Mouse (Mus musculus) midbrain, embryonic 11.5 days (tissue): ENCODE measurements at regions not wholly inside any gene's neighbourhood (a gene's known extent, or its start where the extent isn't known, plus 50 kb on each side); places are given as distances from the start of the nearest gene placed in this dataset.
A peak's percentile ranks its signal among the peaks of the same experiment; 100 is the strongest.

ENCODE experiments used
- ATAC-seq: fragments of 200-750 bp; cut with Nextera tagmentation; 2 replicates; pipeline ENCODE4 v1.8.0; 2017; ENCODE audit warnings: moderate TSS enrichment, moderate library complexity; ENCODE audit not compliant: low FRiP score
- DNase-seq: peaks from one replicate; pipeline ENCODE4 v3.0.0; 2015; ENCODE audit warnings: low spot score; ENCODE audit errors: missing footprints
- H3K27ac ChIP-seq: fragments of 300-500 bp; sonication (generic); 2 replicates; pipeline ENCODE4 v1.5.1; 2014; ENCODE audit warnings: low read depth, low read length
- H3K27me3 ChIP-seq: fragments of 300-500 bp; sonication (generic); 2 replicates; pipeline ENCODE4 v1.6.1; 2014; ENCODE audit warnings: mild to moderate bottlenecking, low read length, moderate library complexity, mixed read lengths; ENCODE audit not compliant: control insufficient read depth, insufficient read depth
- H3K36me3 ChIP-seq: fragments of 300-500 bp; sonication (generic); 2 replicates; pipeline ENCODE4 v1.6.1; 2014; ENCODE audit warnings: mild to moderate bottlenecking, low read length, moderate library complexity, mixed read lengths; ENCODE audit not compliant: control insufficient read depth, insufficient read depth
- H3K4me1 ChIP-seq: fragments of 300-500 bp; sonication (generic); 2 replicates; pipeline ENCODE4 v1.6.1; 2014; ENCODE audit warnings: low read length; ENCODE audit not compliant: control insufficient read depth, insufficient read depth
- H3K4me2 ChIP-seq: fragments of 300-500 bp; sonication (generic); 2 replicates; pipeline ENCODE4 v1.6.1; 2014; ENCODE audit warnings: mild to moderate bottlenecking, moderate library complexity
- H3K4me3 ChIP-seq: fragments of 300-500 bp; sonication (generic); 2 replicates; pipeline ENCODE4 v1.5.1; 2014; ENCODE audit warnings: low read depth, low read length
- H3K9ac ChIP-seq: fragments of 300-500 bp; sonication (generic); 2 replicates; pipeline ENCODE4 v1.6.1; 2014; ENCODE audit warnings: low read length
- H3K9me3 ChIP-seq: fragments of 300-500 bp; sonication (generic); 2 replicates; pipeline ENCODE4 v1.6.1; 2016; ENCODE audit warnings: low read length; ENCODE audit not compliant: control insufficient read depth
- WGBS: fragments of 180-500 bp; shearing (Covaris S2); extraction: QIAGEN DNeasy Blood & Tissue Kit; methylation state at CpG from one replicate; pipeline ENCODE4 v1.1.7; 2014; 5-methylcytosine and 5-hydroxymethylcytosine counted together

GRCm38 (mm10) chr9:63880487-63881260, 122.9 kb upstream of the Smad3 start:
- Histone ChIP-seq H3K4me2 (peak overlapping the region; percentile 49), H3K27ac (no peak overlapping the region; the same call in 1 of the 2 replicates), H3K9me3 (no peaks in the 10 kb centered on the region), H3K27me3 (no peaks in the 10 kb centered on the region), H3K4me1 (peaks cover 23% of the 10 kb centered on the region), H3K36me3 (no peaks in the 10 kb centered on the region), H3K4me3 (peak overlapping the region; percentile 11; the same call in 1 of the 2 replicates), H3K9ac (no peak overlapping the region)
- 25% methylated on average over 26 of the region's 26 CpGs for WGBS
- peak; percentile 27; the same call in 1 of the 2 replicates for ATAC-seq
- DNase-seq: no peak

GRCm38 (mm10) chr9:63879710-63880428, 122.1 kb upstream of the Smad3 start:
- peak overlapping the region; percentile 49 for H3K4me2 ChIP-seq
- H3K9ac ChIP-seq: peak overlapping the region; percentile 33; the same call in 1 of the 2 replicates
- peaks cover 23% of the 10 kb centered on the region for H3K4me1 ChIP-seq
- peak overlapping the region; percentile 35; the same call in 1 of the 2 replicates for H3K27ac ChIP-seq
- no peaks in the 10 kb centered on the region for H3K9me3 ChIP-seq
- DNase-seq (peak; percentile 92), ATAC-seq (peak; percentile 52; the same call in 1 of the 2 replicates)
- no peaks in the 10 kb centered on the region for H3K27me3 ChIP-seq
- WGBS: 16% methylated on average over 15 of the region's 15 CpGs
- H3K36me3 ChIP-seq: no peaks in the 10 kb centered on the region
- H3K4me3 ChIP-seq: no peak overlapping the region

GRCm38 (mm10) chr9:63877864-63878263, 120.1 kb upstream of the Smad3 start:
- no peaks in the 10 kb centered on the region for H3K36me3 ChIP-seq
- H3K4me1 ChIP-seq: peaks cover 23% of the 10 kb centered on the region
- H3K9ac ChIP-seq: no peak overlapping the region
- H3K27me3 ChIP-seq: no peaks in the 10 kb centered on the region
- ATAC-seq (no peak), DNase-seq (peak; percentile 81)
- H3K4me3 ChIP-seq: no peak overlapping the region
- WGBS: 81% methylated on average over 7 of the region's 7 CpGs
- H3K4me2 ChIP-seq: no peak overlapping the region
- no peaks in the 10 kb centered on the region for H3K9me3 ChIP-seq
- H3K27ac ChIP-seq: no peak overlapping the region

GRCm38 (mm10) chr9:63876886-63877285, 119.1 kb upstream of the Smad3 start:
- DNase-seq: peak; percentile 77
- no peak for ATAC-seq
- no peak overlapping the region for H3K4me3 ChIP-seq
- no peak overlapping the region for H3K27ac ChIP-seq
- no peaks in the 10 kb centered on the region for H3K27me3 ChIP-seq
- H3K9ac ChIP-seq: no peak overlapping the region
- peaks cover 23% of the 10 kb centered on the region for H3K4me1 ChIP-seq
- no peak overlapping the region for H3K4me2 ChIP-seq
- WGBS: 58% methylated on average over 13 of the region's 13 CpGs
- H3K9me3 ChIP-seq: no peaks in the 10 kb centered on the region
- no peaks in the 10 kb centered on the region for H3K36me3 ChIP-seq

GRCm38 (mm10) chr9:63876023-63876422, 118.2 kb upstream of the Smad3 start:
- whole genome bisulfite sequencing: 93% methylated on average over 12 of the region's 12 CpGs
- Histone ChIP-seq H3K27me3 (no peaks in the 10 kb centered on the region), H3K27ac (no peak overlapping the region), H3K36me3 (no peaks in the 10 kb centered on the region), H3K9me3 (no peaks in the 10 kb centered on the region), H3K4me2 (no peak overlapping the region), H3K4me1 (peaks cover 19% of the 10 kb centered on the region), H3K9ac (no peak overlapping the region), H3K4me3 (no peak overlapping the region)
- ATAC-seq: no peak
- peak; percentile 65 for DNase-seq

GRCm38 (mm10) chr9:63875193-63875592, 117.4 kb upstream of the Smad3 start:
- H3K36me3 ChIP-seq: no peaks in the 10 kb centered on the region
- peaks cover 11% of the 10 kb centered on the region for H3K4me1 ChIP-seq
- ATAC-seq: no peak
- no peak for DNase-seq
- no peaks in the 10 kb centered on the region for H3K27me3 ChIP-seq
- H3K9ac ChIP-seq: no peak overlapping the region
- no peak overlapping the region for H3K27ac ChIP-seq
- H3K4me3 ChIP-seq: no peak overlapping the region
- no peaks in the 10 kb centered on the region; the same call in 1 of the 2 replicates for H3K9me3 ChIP-seq
- no peak overlapping the region for H3K4me2 ChIP-seq
- 84% methylated on average over 5 of the region's 5 CpGs for WGBS

- H3K27me3 ChIP-seq: no peaks in the 10 kb centered on the region
- no peak overlapping the region for H3K9ac ChIP-seq
- H3K4me2 ChIP-seq: no peak overlapping the region
- H3K4me3 ChIP-seq: no peak overlapping the region
- DNase-seq: no peak
- WGBS: 47% methylated on average over 11 of the region's 11 CpGs
- no peak overlapping the region for H3K27ac ChIP-seq
- H3K9me3 ChIP-seq: no peaks in the 10 kb centered on the region
- H3K4me1 ChIP-seq: no peaks in the 10 kb centered on the region
- no peaks in the 10 kb centered on the region for H3K36me3 ChIP-seq
- ATAC-seq: no peak
These were observed 106.6 kb upstream of the Smad3 start for GRCm38 (mm10) chr9:63864350-63864749.

GRCm38 (mm10) chr9:63863328-63863727, 105.5 kb upstream of the Smad3 start:
- H3K9me3 ChIP-seq: no peaks in the 10 kb centered on the region
- no peak overlapping the region for H3K9ac ChIP-seq
- no peak overlapping the region for H3K4me3 ChIP-seq
- no peak overlapping the region for H3K27ac ChIP-seq
- H3K4me1 ChIP-seq: no peaks in the 10 kb centered on the region
- DNase-seq (peak; percentile 66), ATAC-seq (no peak)
- H3K36me3 ChIP-seq: no peaks in the 10 kb centered on the region
- H3K27me3 ChIP-seq: no peaks in the 10 kb centered on the region
- WGBS: 79% methylated on average over 4 of the region's 4 CpGs
- H3K4me2 ChIP-seq: no peak overlapping the region

- no peak overlapping the region for H3K4me2 ChIP-seq
- ATAC-seq (peak; percentile 61; the same call in 1 of the 2 replicates), DNase-seq (peak; percentile 89)
- no peaks in the 10 kb centered on the region for H3K9me3 ChIP-seq
- no peak overlapping the region for H3K4me3 ChIP-seq
- no peak overlapping the region for H3K27ac ChIP-seq
- H3K4me1 ChIP-seq: no peaks in the 10 kb centered on the region
- H3K27me3 ChIP-seq: no peaks in the 10 kb centered on the region
- H3K36me3 ChIP-seq: no peaks in the 10 kb centered on the region
- H3K9ac ChIP-seq: no peak overlapping the region
- 32% methylated on average over 6 of the region's 6 CpGs for WGBS
These were observed 104.6 kb upstream of the Smad3 start for GRCm38 (mm10) chr9:63862427-63862826.
